Mouse (Mus musculus): ENCODE measurements around the gene Tmem18.

The Tmem18 gene

DNA sequence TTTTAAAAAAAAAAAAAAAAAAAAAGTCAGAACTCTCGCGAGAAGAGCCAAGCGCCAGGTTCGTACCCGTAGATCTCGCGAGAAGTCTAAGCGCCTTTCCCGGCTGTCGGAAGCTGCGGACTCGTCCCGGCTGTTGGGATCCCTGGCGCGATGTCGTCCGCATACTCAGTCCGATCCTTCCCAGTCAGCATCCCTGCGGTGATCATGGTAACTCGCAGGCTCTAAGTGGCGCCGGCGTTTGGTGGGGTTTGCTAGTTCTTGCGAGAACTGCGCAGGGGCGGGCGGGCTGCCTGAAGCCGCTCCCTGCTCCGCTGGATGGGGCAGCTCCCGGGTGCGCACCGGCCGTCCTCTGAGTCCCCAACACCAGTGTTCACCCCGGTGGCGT lies at the start of gene Tmem18:
Gene Tmem18 (plus strand): TSS at position 71 of the 385 bp plus-strand sequence.
- peak; percentile 92 for DNase-seq (ENCODE audit: low read depth)

DNA sequence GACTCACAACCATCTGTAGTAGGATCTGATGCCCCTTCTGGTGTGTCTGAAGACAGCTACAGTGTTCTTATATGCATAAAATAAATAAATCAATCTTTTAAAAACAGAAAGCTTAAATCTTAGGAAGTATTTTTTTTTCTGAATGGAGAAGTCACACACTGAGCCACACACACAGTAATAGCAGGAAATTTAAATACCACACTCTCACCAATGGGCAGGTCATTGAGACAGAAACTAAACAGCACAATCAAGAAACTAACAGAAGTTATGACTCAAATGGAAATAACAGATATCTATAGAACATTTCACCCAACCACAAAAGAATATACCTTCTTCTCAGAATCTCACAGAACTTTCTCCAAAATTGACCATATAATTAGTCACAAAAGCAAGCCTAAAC lies 26.9 kb upstream of the Tmem18 start:
- no peak for DNase-seq (ENCODE audit: low read depth)

DNA sequence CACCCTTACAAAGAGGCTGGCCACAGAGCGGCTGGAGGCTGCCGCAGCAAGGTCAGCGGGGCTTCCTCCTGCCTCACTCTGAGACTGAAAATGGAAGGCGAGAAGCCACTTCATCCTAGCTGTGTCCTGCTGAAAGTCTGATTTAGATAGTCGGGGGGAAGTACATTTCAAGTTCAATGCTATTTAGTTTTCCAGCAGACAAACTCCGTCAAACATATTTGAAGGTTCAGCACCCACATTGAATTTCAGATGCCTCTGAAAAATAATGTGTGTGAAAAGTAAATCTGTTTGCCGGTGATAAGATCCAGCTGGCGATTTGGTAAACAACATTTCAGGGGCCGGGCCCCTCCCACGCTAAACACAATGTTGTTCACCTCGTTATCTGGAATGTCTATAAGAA lies 22.8 kb upstream of the Tmem18 start:
- no peak for DNase-seq (ENCODE audit: low read depth)

DNA sequence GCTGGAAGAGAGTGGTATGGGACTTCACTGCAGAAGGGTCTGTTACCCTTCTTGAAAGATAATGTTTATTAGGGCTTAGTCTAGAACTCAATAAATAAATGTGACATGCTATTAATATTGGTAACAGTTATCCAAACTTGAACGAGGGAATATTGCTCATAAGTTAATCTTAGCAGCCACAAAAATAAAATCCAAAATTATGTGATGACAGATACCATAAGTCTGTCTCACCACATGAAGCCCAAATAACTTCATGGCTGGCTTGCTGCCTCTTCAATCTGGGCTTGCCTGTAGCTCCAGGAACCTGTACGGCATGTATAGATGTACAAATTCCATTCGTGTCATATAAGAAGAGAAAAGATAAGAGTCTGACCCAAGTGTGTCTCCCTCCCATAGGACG lies 12.2 kb upstream of the Tmem18 start:
- DNase-seq (ENCODE audit: low read depth), result no peak

DNA sequence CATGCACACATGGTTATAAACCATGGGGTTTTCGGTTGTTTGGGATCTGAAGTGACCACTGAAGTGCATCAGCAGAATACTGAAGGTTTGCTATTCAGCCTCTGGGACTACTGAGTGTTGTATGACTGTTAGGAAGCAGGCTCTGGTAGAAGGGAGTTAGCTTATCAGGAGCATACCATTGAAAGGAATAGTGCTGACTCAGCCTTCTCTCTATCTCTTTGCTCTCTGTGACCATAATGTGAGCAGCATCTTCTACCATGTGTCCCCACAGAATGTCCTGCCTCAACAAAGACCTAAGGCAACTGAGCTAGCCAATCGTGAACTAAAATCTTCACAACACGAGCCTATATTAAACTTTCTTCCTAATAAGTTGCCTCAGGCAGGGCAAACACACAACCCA lies 8.3 kb upstream of the Tmem18 start:
- DNase-seq (ENCODE audit: low read depth), result no peak

DNA sequence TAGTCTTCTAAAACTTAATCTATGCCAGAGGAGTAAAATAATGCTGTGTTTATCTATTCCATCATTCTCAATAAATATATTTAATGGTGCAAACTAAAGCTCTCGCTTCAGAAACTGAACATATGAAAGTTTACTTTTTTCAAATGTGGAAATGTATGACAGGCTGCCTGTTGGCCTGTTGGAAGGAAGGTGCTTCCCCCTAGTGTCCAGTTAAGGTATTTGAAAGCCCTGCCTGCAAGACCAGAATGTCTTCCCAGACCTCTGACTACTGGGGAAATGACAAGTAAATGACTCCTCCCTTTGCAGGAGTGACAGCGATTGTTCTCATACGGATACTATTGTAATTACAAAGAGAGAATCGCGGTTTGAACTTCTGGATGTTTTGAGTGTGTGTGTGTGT lies 6.2 kb upstream of the Tmem18 start:
- DNase-seq (ENCODE audit: low read depth), result peak; percentile 86

DNA sequence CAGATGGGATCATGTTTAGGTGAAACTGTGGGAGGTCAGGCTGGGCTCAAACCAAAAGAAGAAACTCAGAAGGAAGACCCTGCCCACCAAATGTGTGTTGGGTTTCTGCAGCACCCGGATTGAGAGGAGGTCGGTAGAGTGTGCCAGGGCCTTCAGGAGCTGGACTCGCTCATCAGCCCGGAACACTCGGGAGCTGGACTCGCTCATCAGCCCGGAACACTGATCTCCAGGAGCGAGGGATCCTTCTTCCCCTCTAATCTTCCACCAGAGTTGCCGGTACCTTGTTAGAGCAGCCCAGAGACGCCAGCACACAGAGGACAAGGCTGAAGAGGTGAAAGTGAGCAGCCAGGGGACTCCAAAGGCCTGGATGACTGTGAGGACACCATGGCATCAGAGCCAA lies 2.9 kb upstream of the Tmem18 start:
- no peak for DNase-seq (ENCODE audit: low read depth)

DNA sequence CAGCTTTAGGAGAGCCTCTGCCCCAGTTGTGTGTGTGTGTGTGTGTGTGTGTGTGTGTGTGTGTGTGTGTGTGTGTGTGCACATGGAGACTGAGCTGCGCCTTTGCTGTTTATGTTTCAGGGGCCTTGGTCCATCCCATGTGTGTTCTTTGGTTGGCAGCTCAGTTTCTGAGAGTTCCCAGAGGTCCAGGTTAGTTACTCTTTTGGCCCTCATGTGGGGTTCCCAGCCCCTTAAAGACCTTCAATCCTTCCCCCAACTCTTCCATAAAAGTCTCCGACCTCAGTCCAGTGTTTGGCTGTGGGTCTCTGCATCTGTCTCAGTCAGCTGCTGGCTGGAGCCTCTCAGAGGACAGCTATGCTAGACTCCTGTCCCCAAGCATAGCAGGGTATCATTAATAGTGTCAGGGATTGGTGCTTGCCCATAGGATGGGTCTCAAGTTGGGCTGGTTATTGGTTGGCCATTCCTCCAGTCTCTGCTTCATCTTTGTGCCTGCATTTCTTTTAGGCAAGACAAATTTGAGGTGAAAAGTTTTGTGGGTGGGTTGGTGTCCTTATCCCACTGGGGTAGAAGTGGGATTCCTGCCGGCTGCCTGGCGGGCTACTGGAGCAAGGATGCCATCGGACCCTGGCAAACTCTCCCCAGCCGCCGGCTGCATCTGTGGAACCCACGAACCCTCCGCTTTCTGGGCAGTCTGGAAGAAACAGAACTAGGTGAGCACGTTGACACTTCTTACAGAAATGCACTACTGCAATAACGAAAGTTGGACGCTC lies 455 bp upstream of the Tmem18 start:
- DNase-seq (ENCODE audit: low read depth), result no peak

DNA sequence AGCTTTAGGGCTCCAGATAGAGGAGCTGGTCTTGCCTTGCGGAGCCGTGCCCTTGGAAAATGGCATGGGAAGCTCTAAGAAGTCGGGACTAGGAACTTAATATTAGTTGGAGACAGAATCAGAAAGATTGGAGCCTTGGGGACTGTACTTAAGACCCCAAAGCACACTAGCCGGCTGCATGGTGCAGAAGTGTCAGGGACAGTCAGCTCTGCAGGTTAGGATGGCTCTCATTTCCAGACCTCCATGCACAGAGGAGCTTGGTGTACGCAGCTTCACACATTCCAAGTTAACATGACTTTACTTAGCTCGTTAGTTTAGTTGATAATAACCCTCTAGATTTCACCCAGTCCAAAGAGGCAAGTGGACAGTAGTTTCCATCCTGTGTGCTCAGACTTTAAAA lies 637 bp downstream of the Tmem18 start:
- DNase-seq (ENCODE audit: low read depth), result no peak

DNA sequence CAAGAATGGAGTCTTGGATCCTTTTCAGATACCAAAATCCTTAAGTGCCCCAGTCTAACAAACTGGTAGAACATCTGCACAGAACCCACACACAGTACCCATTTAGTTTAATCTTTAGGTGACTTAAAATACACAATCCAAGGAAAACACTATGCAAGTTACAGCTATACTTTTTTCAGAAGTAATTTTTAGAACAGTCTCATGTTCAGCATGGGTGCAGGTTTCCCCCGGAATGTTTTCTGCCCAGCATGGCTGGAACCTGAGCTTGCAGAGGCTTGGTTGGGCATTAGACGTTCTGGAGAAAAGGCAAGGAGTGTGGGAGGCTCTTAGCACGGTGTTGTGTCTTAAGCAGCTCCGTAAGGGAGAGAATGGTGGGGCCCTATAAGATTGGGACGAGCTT lies 7.6 kb downstream of the Tmem18 start:
- no peak for DNase-seq (ENCODE audit: low read depth)

DNA sequence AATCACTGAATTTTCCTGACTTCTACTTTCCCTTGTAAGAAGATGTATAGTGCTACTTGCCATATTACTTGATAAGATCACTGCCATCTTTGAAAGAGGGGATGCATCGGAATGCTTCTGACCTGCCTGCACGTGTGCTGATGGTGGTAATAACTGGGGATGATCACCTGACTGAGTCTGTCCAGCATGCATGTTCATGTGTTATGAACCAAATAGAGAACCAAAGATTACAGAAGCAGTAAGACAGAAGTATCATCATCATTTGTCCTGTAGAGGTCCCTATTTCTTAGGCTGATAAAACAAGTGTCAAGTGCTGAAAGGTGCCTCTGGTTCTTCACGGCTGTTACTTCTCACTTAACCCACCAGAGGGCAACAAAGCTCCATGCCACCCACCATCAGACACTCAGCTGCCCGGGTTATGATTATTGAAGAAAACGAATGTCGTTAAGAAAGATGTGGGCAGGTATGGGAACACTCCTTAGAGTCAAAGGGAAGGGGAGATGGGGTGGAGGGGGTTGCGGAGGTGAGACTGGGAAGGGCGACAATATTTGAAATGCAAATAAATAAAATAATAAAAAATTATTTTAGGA lies 12.7 kb downstream of the Tmem18 start:
- peak; percentile 78 for DNase-seq (ENCODE audit: low read depth)

DNA sequence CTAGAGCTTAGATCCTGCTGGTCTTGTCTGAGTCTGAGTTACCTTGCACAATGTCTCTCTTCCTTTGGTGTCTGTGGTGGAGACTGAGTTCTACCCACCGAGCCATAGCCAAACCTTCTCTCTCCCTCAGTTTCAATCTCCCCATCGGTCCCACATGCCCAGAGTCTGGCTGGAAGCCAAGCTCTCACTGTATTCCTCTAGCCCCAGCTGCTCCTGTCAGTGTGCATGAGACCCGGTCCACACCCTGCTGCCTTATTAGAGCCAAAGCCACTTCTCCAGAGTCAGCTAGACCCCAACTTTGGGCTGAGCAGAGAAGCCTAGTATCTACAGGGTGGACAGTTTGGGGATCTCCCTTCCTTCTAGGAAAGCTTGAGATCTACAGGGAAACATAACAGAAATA lies 14.7 kb downstream of the Tmem18 start:
- peak; percentile 13 for DNase-seq (ENCODE audit: low read depth)

DNA sequence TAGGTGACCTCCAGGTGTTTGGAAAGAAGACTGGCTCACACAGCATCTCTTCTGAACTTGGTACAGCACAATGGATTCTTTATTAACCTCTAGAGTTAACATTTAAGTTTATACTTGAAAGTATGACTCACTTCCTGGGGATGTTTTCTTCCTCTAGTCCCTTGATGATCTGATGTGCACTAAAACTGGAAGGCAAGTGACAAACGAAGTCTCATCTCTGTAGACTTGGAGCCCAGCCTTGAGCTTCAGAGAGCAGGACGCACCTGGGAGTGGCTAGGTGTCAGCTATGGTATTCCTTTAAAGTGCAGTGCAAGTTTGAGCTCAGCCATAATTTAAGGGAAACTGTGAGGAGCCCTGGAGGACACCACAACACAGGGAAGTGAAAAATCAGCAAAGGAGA lies 15.2 kb downstream of the Tmem18 start:
- no peak for DNase-seq (ENCODE audit: low read depth)

DNA sequence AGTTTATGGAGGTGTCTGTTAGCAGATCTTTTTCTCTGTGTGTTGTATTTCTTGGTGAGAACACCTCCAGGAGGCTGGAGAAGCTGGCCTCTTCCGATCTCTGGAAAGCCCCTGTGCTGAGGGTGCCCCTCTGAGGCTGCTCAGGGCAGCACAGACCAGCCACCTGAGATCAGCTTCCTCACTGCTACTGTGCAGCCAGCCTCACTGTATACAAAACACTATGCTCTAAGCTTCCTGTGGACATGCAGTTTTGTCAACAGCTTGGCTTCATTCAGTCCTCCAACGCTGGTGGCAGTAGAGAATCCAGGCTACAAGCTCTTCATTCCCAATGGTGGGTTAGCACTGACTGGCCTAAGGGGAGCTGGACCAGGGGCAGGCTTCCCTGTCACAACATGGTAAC lies 15.8 kb downstream of the Tmem18 start:
- DNase-seq (ENCODE audit: low read depth), result no peak

DNA sequence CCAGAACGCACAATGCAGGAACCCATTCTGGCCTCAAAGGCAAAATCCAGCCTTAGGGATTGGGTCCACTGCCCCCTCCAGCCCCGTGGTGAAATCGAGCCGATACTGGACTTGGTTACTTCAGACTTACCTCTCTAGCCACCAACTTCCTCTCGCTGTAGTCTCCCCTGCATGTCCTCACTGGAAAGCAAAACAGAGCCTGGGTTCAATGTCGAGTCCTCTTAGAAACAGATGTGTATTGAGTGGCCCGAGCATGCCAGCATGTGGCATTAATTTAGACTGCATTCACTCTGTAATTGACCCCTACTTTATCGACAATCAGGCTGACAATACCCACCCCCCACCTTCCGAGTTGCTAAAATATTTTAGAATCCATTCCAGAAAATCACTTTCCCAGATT lies 19.8 kb downstream of the Tmem18 start:
- no peak for DNase-seq (ENCODE audit: low read depth)

DNA sequence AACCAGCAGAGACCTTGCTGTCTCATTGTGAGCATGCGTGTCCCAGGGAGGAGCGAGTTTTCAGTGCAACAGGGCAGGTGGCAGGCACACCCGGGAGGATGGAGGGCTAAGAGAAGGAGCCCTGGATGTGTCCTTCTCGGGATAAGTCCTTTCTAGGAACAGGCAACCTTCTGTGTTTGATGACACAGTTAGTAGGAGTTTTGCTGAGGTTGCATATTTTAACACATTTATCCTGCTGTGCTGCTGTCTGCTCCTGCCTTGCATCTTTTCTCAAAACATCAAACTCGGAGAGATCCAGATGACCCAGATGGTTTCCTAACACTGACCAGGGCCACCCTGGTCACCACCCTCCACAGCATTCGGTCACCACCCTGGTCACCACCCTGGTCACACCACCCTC lies 20.6 kb downstream of the Tmem18 start:
- no peak for DNase-seq (ENCODE audit: low read depth)

DNA sequence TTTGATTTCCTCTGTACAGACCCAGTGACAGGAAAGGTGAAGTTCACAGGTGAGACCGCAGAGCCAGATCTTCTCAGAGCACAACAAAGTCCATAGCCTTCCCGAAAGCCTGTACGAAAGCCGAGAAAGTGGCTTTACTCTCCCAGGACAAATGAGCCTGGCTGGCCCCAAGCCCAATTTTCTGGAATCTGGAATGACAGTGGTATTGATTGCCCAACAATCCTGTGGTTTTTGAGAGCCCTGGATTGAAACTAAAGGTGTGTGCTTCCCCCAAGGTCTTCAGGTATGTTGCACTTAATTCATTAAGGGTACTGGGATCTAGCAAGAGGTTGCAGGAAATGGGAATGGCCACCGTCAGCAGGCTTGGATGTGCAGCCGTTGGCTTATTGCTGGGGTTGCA lies 21.7 kb downstream of the Tmem18 start:
- DNase-seq (ENCODE audit: low read depth), result no peak

DNA sequence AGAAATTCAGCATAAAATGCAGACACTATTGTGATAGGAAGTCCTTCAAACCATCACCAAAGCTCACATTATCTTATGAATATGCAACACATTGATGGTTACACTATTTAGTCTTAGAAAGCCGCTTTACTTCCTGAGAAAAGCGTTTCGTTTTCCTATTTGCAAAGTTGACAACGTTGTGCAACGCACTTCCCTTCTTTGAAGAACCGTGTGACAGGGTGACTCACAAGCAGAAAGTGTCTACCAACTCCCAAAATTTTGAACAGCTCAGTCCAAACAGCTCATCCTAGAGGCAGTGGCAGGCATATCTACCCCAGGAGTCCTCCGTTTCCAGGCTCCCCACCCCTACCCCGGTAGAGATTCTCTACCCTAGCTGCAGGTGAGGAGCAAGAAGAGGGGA lies 22.5 kb downstream of the Tmem18 start:
- DNase-seq (ENCODE audit: low read depth), result no peak

DNA sequence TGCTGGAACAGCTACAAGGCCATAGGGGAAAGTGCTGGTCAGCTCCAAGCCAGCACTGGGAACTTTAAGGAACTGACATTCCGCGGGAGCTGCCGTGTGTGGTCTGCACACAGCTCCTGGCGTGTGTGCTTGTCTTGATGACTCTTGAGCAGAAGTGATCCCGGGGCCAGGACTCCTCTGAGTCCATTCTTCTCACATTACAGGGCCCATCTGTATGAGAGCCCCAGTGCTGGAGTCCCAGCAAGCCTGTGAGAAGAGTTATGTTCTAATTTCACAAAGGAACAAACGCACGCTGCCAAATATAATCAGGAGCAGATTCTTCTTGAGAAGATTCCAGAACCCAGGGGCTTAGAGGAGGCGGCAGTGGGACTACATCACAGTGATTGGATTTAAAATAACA lies 34.2 kb downstream of the Tmem18 start:
- peak; percentile 25 for DNase-seq (ENCODE audit: low read depth)

DNA sequence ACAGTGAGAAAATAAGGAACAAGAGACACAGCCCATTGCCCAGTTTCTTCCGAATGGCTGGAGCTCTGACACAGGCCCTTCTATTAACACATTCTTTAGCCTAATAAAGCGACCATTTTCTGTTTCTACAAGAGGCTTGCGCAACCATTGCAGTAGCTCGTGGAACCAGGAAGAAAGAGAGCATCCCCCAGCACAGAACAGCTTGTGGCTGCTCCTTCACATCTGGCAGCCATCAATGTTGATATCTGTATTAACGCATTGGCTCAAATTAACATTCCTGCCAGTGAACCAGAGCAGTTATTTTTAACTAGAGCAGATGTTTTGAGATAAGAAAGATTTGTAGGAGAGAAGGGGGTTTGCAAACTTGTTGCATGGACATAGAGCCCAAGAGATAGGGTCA lies 44.2 kb downstream of the Tmem18 start:
- no peak for DNase-seq (ENCODE audit: low read depth)

DNA sequence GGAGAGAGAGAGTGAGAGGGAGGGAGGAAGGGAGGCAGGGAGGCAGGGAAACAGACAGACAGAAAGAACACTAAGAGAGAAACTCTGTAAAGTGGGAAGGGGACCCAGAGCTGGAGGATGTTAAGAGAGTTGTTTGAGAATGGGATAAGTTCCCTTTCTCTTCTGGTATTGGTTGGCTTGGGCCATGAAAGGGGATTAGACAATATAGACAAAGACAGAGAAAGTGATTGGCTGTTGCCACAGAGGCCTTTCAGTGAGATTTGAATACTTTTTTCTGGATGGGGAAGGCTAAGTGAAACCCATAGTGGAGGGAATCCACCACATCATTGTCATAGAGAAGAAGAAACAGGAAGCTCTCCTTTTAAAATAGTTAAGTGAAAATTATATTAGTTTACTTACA lies 50.3 kb downstream of the Tmem18 start:
- DNase-seq (ENCODE audit: low read depth), result no peak

Data from NIH3T3 (cell line).